Mouse (Mus musculus) bone marrow macrophage, adult 2 months (primary cell): Measurements from ENCODE around the gene Ptprcap.

Source experiments
- CTCF ChIP-seq: IDR thresholded peaks from 2 replicates; pipeline ENCODE4 v1.5.1; 2012; ENCODE audit warnings: low read depth, mild to moderate bottlenecking, low read length, moderate library complexity
- POLR2A ChIP-seq: IDR thresholded peaks from 2 replicates; pipeline ENCODE4 v1.6.1; 2012; ENCODE audit warnings: mild to moderate bottlenecking, low read depth, low read length, borderline replicate concordance

GRCm38 (mm10) chr19:4184976-4185975 lies 31.9 kb downstream of the Ptprcap start:
- TF ChIP-seq POLR2A = no peak
- no peak for TF ChIP-seq CTCF
